Mouse (Mus musculus) thymus, postnatal 36 days (tissue): ENCODE measurements at regions not wholly inside any gene's neighbourhood (a gene's known extent, or its start where the extent isn't known, plus 50 kb on each side); places are given as distances from the start of the nearest gene placed in this dataset.

ENCODE experiments used
- DNase-seq, 2 experiments: peaks; one replicate each; pipeline ENCODE4 v3.0.0; 2022; ENCODE audit warnings: mixed read lengths in 2 of 2

DNA sequence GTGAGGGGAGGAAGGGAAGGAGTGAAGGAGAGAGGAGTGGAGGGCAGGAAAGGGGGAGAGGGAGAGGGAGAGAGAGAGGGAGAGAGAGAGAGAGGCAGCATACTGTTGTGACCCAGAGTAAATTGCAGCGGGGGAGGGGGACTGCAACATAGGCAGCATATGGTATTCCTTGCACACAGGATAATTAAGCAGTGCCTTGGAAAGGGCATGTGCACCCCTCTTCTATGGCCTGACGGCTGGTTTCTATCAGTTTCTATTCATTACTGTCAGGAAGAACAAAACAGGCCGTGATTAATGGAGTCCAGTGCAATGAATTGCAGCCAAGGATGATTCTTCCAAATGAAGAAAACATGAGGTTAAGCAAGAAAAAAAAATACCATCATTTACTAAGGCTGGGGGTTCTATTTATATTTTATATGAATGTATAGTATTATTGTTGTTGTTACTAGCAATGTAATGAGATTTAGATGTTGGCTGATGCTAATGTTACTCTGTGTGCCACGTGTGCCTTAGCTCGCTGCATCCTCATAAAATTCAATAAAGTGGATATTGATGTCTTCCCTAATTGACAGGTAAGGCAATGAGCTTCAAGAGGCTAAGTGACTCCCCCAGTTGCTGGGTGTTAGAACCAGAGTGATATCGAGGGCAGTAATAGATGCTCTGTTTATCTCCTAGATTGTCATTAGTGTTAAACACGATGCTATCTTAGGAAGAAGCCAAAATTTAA is 181.3 kb downstream of the Gm19935 start:
- no peak for DNase-seq

DNA sequence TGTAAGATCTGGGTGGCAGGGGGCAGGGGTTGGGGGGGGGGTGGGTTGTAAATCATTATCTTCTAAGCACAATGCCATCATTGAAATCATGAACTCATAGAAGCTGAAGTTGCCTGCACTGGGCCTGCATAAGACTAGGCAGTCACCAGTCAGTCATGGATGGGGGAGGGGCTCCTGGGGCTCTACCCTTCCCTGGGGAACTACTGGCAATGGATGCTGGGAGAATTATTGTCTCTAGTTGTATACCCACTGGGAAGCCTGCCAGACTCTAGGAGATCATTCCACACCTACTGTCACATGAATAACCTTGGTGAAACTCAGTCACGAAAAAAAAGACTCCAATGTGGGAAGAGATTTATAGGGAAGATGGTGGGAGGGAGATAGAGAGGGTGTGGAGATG is 186.4 kb downstream of the Gm19935 start:
- DNase-seq = no peak

DNA sequence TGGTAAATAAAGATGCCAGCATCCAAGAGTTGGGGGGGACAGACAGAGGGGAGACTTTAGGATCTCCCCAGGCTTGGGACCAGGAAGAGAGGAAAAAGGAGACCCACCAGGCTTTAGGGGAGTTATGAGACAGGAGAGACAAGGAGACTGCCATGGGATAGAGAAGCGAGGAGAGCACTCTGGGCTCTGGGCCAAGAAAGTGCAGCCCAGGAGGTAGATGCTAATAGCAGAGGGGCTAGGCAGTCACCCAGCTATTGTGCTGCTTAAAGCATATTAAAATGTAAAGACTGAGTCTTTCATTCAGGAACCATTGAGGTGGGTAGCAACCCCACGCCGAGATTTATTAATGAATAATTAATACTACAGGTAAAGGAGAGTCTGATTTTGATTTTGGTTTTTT is 208.8 kb downstream of the Gm19935 start:
- no peak for DNase-seq

DNA sequence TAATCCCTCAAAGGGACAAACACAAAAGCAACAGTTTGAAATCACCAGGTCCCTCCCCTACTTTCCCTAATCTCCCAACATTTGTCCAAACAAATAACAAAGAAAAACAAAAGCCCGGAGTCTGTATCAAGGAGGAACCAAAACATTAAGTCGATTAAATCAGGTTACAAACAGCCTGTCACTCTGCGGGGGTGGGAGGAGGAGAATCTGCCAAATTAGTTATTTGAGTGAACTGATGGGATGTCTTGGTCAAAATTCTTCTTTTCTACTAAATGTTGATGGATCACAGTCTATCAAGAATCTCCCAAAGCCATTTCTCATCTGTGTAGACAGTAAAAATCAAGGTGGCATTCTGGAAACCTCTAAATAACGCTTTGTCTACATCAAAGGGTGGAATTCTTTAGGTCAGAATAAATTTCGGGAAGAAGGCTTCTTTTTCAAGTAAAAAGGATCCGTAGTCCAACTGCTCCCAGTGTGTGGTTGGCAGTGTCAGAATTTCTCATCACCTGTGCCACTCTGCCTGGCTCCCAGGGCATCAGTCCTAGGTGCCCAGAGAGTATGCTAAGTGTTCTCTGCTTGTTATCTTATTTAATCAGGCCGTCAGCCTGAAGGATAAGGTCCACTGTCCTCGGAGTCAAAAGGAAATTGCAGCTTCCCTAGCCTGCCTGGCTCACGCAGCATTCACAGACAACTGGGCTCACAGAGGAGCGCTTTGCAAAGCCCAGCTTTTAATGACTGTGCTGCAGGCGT is 216.1 kb downstream of the Gm19935 start:
- DNase-seq = no peak

DNA sequence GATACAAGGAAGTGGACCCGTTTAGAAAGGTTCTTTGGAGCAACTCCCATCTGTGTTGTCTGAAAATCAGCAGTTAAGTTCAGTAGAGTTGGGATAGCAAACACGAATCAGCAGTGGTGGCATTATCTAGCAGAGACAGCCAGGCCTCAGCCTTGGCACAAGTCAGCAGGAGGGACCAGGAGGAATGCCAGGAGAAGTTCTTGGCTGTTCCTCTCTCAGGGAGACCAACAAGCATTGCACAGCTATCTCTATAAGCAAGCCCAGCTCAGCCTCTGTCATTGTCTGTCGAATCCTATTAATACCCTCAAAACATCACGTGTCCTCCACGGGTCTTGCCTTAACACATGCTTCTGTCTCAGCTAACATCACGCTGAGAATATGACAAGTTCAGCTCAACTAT is 219.8 kb downstream of the Gm19935 start:
- no peak for DNase-seq

DNA sequence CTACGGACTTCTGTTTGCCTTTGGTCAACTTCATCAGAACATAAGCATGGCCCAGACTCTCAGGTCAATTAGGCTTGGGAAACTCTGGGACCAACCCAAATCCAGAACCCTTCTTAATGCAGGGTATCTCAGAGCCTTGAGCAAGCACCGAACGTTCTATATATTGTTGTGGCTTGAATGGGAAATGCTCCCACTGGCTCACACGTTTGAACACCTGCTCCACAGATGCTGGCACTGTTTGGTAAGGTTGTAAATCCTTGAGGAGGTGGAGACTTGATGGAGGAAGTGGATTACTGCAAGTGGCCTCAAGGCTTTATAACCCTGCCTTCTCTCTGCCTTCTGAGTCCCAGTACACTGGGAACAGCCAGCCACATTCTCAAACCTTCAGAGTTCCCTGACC is 231.3 kb upstream of the Tox3 start:
- no peak for DNase-seq

DNA sequence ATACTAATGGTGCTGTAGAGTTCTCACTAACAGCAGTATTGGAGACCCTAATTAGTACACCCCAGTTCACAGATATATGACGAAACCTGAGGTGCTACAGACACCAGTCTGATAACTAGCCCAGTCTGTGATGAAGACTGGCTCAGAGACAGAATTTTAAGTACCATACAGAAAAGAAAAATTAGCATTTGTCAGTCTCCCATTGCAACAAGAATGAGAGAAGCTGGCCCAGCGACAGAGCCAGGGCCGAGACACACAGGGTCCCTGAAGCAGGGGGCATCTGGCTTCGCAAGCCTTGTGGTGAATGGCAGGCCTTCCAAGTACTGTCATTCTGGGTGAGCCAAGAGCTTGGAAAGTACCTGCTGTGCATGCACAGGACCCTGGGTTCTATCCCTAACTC is 228.8 kb upstream of the Tox3 start:
- DNase-seq = no peak

DNA sequence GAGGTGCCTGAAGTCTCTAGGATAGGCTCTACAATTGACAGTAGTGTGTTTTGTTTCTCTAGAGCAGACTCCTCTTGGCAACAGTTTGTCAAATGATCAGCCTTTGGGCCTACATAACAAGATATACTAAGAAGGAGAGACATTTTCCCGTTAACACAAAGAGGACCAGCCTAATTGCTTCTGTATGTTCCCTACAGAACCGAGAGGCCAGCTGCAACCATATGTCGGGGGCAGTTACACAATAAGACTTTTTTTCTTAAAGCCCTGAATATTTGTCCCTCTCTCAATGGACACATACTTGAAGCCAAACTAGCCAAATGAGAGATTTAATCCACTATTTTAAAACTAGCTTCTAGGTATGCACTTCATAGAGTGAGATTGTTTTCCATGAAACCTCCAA is 226.5 kb upstream of the Tox3 start:
- DNase-seq = no peak

DNA sequence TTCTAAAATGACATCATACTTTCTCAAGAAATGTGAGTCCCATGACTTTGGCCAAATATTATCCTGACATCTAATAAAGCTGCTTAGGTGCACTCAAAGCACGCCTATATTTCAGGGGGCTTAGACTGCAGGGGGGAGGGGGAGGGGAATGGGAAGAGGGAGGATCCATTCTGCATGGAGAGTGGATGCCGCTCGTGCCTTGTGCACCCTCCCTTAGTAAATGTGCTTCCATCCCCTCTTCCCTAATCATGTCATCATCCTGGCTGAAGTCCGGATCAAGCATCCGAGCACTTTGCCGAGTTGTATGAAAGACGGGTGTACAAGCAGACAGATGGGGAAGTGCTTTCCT is 207.9 kb upstream of the Tox3 start:
- DNase-seq = no peak

DNA sequence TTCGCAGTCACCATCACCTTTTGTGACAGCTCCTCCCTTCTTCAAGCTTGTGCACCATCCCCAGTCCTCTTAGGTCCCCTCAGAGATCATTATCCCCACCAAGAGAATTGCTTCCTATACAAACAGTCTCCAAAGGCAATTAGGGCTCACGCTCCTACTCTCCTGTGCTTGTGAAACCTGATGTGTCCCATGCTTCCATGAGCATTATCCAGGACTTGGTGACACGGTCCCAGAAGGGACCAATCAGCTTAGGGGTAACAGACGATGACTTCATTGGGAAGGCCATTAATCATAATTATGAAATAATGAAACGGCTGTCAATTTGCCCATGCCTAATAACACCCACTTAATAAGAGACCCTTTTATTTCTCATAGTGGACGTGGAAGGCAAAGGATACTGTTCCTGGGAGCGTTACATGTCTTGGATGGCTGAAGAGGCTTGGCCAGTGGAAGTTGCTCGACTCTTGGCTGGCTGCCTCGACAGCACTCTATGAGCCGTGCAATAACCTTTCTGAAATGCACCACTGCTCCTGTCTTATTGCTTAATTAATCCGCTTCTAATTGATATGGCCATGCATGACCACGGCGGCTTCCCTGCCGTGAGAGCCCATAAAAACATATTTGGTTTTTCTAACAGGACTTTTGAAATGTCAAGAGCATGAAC is 207.4 kb upstream of the Tox3 start:
- DNase-seq = no peak

DNA sequence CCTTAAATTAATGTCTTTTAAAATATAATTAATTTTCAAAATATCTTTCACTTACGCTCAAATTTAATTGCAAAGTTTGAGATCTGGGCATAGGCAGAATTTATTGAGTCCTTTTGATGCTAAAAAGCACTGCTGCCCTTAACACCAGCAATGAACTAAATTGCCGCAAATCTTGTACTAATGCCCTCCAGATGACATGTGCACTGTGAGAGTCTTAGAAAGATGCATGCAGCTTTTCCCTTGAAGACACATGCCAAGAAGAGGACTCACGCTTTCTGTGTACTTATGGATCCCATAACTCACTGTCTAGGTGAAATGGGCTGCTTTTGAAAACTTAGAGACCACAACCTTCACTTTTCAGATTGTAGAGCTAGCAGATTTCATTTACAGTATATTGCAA is 199.1 kb upstream of the Tox3 start:
- DNase-seq = no peak

DNA sequence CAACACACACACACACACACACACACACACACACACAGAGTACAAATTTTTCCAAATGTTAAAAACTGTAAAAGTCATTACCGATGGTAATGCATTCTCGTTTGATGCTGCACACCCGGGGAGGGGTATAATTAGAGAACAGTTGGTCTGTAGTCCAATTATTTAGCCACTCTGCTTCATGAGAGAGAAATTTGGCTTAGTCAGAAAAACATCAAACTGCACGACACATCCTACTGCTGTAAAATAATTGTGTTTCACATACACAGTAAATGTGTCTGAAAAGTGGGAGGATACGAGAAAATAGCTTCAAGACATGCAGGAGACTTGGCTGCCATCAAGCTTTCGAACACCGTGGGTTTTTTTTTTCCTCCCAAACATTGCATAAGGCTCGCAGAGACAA is 194.5 kb upstream of the Tox3 start:
- no peak for DNase-seq

DNA sequence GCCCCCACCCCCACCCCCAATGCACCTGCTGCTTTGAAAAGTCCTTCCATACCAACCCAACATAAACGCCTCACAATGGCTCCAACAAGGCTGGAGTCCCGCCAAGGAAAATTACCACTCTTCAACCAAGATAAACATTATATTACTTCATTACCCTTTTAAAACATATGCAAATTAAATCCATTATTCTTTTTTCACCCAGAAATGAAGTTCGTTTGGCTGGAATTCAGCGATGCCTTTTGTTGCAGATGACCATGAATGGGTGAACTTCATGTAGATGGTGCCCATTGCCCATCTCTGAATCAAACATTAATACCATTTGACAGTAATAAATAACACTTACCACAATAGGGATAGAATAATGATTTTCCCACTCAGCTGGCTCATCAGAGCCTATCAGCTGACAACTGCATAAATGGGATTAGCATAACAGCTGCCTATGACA is 188.1 kb upstream of the Tox3 start:
- DNase-seq = no peak

DNA sequence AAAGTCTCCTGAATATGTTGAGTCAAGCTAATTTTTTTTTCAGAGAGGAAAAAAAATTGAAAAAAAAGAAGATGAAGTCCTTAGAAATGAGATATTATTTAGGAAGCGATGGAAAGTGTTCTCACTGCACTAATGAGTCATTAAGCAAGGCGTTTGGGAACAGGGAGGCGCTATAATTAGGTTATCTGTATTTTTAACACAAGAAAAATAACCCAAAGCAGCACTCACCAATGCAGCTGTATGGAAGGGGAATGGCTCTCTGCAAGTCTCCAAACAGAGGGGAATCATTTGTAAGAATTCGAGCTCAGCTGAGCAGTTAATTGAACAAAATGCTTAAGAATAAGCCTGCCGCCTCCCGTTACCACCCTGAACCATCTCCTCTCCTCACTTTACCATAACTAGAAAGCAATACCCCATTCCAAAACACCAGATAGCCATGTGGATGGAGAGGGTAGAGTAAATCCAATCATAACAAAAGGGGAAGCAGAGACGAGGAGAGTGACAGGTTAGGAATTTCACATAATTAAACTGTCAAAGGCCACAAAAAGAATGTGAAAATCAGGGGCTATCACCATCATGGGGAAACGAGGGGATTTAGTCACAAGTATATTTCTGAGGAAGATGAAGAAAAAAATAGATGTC is 187.5 kb upstream of the Tox3 start:
- DNase-seq = no peak

DNA sequence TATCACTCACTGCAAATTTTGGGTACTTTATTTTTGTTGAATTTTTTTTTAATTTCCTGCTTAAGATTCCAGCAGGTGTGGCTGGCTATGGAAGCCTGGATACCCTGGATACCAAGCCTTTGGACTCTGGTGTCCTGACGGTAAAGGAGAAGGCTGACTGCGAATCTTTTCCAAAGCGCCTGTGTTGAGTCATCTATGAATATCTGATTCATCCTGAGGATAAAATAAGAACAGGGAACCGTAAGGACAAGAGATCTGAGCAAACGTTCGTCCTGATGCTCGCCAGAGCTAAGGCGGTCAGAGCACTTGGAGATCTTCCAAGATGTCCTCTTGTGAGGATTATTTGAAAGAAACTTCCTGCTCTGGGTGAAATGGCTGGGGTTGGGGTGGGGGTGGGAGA is 173.2 kb upstream of the Tox3 start:
- DNase-seq = no peak

DNA sequence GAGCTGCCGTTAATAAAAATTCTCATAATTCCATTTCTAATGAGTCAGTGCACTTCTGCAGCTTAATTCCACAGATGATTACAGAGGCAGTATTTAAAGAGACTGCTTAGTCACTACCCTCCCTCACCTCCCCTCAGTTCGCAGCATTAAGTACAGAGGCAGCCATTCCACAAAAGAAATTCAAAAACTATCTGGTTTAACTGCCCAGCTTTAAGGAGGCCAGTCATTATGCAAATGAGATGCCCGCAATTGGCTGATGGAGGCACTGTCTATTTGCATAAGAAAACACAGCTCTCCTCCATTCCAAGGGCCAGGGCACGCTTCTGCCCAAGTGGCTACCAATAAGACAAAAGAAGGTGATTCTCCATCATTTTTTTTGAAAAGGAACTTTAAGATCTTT is 172.0 kb upstream of the Tox3 start:
- DNase-seq = no peak

DNA sequence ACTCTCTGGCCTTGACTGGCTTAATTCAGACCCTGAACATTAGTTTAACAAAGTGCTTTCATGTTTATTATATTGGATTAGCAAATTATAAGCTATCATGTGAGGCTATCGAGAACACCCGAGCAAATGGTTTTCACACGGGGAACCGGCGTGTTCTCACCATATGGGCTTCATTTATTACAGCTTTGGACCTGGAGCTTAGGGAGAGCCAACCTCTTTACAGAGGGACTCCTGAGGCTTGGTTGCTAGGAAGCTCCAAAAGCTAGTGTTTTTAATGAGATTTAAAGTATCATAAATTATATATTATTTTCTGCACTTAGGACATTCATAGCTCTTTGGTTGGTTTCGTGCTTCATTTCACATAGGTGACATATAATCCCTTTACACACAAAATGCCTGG is 171.4 kb upstream of the Tox3 start:
- no peak for DNase-seq

DNA sequence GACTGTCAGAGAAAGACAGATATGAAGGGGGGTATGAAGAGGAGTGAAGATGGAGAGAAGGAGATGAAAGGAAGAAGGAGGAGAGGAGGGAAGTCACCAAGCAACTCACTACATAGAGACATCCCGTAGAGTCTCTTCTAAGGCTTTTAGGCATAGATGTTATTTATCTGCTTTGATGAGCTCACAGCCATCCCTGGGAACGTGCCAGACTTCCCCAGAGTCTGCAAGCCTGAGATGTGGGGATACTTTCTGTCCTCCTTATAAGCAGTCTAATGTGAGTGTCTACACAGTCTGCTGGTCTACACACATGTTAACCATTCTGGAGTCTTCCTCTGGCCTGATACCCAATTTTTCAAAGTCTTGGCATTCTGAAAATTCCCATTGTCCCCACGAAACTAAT is 166.0 kb upstream of the Tox3 start:
- no peak for DNase-seq

DNA sequence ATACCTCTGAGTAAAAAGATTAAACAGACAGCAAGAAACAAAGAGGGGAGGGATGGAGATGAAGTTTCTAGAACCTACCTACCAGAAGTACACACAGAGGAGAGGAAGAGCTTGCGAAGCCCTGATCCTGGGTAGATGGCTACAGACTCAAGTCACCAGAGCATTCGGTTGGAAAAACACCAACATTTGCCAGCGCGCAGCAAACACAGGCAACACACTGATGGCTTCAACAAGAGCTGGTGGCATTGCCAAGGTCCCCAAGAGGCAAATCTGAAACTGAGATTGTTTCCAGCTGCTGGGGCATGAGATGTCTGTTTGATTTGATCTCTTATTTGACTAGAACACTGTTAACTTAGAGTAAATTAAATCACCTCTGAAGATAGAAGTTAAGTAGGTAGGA is 165.5 kb upstream of the Tox3 start:
- DNase-seq = no peak

DNA sequence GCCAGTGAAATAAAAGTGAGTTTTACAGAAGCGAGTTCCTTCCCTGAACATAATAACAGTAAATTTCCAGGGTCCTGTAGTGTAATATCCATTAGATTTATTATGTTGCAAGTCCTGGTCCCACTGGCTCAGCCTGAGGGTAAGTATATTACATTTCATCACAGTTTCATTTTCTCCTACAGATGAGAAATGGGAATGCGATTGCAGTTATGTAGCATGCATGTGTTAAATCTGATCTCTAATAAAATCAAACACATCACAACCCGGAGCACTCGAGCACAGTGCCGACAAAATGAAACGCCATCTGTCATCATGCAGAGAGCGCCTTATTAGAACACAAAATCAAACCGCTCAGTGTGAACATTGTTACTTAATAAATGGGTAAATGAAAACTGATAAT is 165.0 kb upstream of the Tox3 start:
- DNase-seq = no peak

DNA sequence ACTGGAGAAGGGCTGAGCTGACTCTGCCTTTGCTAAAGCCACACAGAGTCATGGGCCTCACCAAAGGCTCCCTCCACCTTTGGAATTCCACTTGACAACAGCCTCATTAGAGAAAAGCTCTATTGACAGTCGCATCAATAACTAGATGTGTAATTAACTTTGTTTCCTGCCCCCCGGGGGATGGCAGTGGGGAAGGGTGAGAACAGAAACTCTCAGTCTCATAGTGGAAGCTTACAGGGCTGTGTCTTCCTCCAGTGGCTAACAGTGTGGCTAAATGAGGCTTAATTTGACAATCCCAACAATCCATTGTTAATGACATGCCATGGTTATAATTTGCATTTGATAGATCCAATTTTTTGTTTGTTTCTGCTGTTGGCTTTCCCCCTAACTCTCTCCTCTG is 164.5 kb upstream of the Tox3 start:
- DNase-seq = no peak

DNA sequence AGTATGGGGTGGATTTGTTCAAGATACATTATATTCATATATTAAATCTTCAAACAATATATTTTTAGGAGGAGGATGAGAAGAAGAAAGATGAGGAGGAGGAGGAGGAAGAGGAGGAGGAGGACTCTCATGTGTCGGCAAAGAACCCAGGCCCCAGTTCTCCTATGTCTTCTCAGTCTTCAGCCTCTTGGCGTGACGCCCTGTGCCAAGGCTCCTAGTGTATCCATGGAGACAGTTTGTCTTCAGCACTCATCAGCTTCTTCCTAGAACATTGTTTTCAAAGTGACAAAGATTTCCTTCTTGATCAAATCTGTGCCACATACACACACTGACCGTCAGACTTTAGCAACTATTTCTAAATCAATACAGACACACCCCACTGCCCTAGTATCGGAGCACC is 156.4 kb upstream of the Tox3 start:
- DNase-seq = no peak

DNA sequence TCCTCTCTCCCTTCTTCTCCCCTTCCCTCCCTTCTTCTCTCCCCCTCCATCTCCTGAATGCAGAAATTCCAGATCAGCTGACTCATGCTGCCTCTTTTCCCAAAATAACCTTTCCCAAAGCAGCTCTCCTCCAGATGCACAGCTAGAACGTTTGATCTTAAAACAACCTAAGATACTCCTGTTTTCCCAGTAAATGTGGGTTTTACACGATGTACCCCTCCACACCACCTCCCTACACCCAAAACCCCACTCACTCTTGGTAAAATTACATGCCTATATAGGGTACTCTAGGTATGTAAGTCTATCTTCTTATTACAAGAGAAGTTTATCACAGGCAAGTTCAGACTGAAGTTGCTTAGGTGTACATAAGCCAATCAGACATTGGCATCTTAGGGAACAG is 155.2 kb upstream of the Tox3 start:
- no peak for DNase-seq

DNA sequence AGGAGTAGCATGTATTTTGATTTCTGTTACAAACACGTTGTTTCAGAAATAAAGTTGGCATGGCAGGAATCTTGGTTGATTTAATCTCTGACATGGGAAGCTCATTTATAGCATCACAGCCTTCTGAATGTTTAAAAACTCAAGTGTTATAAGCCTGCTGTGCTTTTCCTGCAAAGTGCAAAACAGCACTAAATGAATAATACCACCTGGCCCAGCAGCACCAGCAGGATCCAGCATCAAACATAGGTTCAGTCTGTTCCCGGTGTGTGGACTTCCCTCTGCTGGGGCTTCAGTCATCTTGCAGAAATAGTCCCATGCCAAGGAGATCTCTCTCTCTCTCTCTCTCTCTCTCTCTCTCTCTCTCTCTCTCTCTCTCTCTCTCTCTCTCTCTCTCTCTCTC is 154.7 kb upstream of the Tox3 start:
- DNase-seq = no peak
